Mouse (Mus musculus) gastrocnemius, postnatal 36 days (tissue): Measurements from ENCODE around the gene Agbl1. TPM values are rescaled to one million over a fixed set of nuclear protein-coding genes. Genes with fewer than 3 reads are reported as not detected.
"Not testable (repeated sequence)": the region's sequence is repeated elsewhere in the genome, so short reads cannot be mapped to it uniquely, and the experiment has no call there.

Experiments
- DNase-seq, 2 experiments: peaks; one replicate each; pipeline ENCODE4 v3.0.0; 2022
- intact Hi-C: fragments of 180-260 bp; cut with DNase I; formaldehyde crosslinking; loops from one replicate; pipeline ENCODE4 v1.15.1; 2025
- long read RNA-seq, 2 experiments: library from polyadenylated mRNA; stranded (forward); transcript quantifications; one replicate each; pipeline ENCODE4 v2.0.0; 2021
- total RNA-seq, 2 experiments: library from RNA; stranded (reverse); gene quantifications; 2 replicates each; pipeline ENCODE4 v1.2.3; 2021

Gene Agbl1
- 10 to 100 TPM; 11.4 to 20.0 TPM for total RNA-seq
- long read RNA-seq, experiment 1: 0 reads
- long read RNA-seq, experiment 2: 0 reads

- intact Hi-C loops: no loop called here
- peak; percentile 35 to 59 for DNase-seq
Observed at GRCm38 (mm10) chr7:76229311-76229937, at the start of gene Agbl1. Gene Agbl1 (plus strand): TSS chr7:76229887.

GRCm38 (mm10) chr7:76185005-76185658 is 44.6 kb upstream of the Agbl1 start:
- DNase-seq: no peak
- intact Hi-C loops: no loop called here

- DNase-seq: no peak
- intact Hi-C loops: no loop called here
Observed at GRCm38 (mm10) chr7:76185681-76186121, 44.0 kb upstream of the Agbl1 start.

- peak in 1 of 2 experiments; percentile 19 for DNase-seq
- intact Hi-C loops: no loop called here
Observed at GRCm38 (mm10) chr7:76218546-76218945, 11.1 kb upstream of the Agbl1 start.

- intact Hi-C loops: loop anchor here (5.0 kb wide), 1 partner anchor 122 kb away; no protein-coding TSS in a partner anchor
- no peak for DNase-seq
Observed at GRCm38 (mm10) chr7:76219797-76220469, 9.8 kb upstream of the Agbl1 start.

- peak; percentile 28 to 33 for DNase-seq
- intact Hi-C loops: loop anchor here (5.0 kb wide), 1 partner anchor 120 kb away; no protein-coding TSS in a partner anchor
Observed at GRCm38 (mm10) chr7:76222691-76223090, 7.0 kb upstream of the Agbl1 start.

- intact Hi-C loops: no loop called here
- no peak for DNase-seq
Observed at GRCm38 (mm10) chr7:76228881-76229280, 806 bp upstream of the Agbl1 start.

GRCm38 (mm10) chr7:76234321-76234720 is 4.6 kb downstream of the Agbl1 start:
- no peak for DNase-seq
- intact Hi-C loops: loop anchor here (5.0 kb wide), 1 partner anchor 103 kb away; no protein-coding TSS in a partner anchor

GRCm38 (mm10) chr7:76237497-76237896 is 7.8 kb downstream of the Agbl1 start:
- intact Hi-C loops: no loop called here
- no peak for DNase-seq

- DNase-seq, intact Hi-C loops: not testable (repeated sequence)
Observed at GRCm38 (mm10) chr7:76244839-76245238, 15.2 kb downstream of the Agbl1 start.

GRCm38 (mm10) chr7:76275061-76275460 is 45.4 kb downstream of the Agbl1 start:
- intact Hi-C loops: no loop called here
- DNase-seq: no peak

- DNase-seq: no peak
- intact Hi-C loops: loop anchor here (5.0 kb wide), 1 partner anchor 69 kb away; no protein-coding TSS in a partner anchor
Observed at GRCm38 (mm10) chr7:76282831-76283230, 53.1 kb downstream of the Agbl1 start.

GRCm38 (mm10) chr7:76287531-76287930 is 57.8 kb downstream of the Agbl1 start:
- intact Hi-C loops: no loop called here

GRCm38 (mm10) chr7:76321866-76322553 is 92.3 kb downstream of the Agbl1 start:
- intact Hi-C loops: no loop called here
- DNase-seq: no peak

More at GRCm38 (mm10) chr7:76287531-76287930, 57.8 kb downstream of the Agbl1 start:
- DNase-seq: no peak

- intact Hi-C loops: no loop called here
- DNase-seq: no peak
Observed at GRCm38 (mm10) chr7:76326091-76326490, 96.4 kb downstream of the Agbl1 start.

GRCm38 (mm10) chr7:76339308-76339707 is 109.6 kb downstream of the Agbl1 start:
- DNase-seq: peak; percentile 7 to 13
- intact Hi-C loops: loop anchor here (5.0 kb wide), 1 partner anchor 107 kb away; no protein-coding TSS in a partner anchor

GRCm38 (mm10) chr7:76341601-76342000 is 111.9 kb downstream of the Agbl1 start:
- intact Hi-C loops: loop anchor here (5.0 kb wide), 1 partner anchor 119 kb away; no protein-coding TSS in a partner anchor
- DNase-seq: peak in 1 of 2 experiments; percentile 5

- DNase-seq: no peak
Observed at GRCm38 (mm10) chr7:76353469-76353868, 123.8 kb downstream of the Agbl1 start.

GRCm38 (mm10) chr7:76354510-76354909 is 124.8 kb downstream of the Agbl1 start:
- intact Hi-C loops: loop anchor here (5.0 kb wide), 1 partner anchor 72 kb away; no protein-coding TSS in a partner anchor
- no peak for DNase-seq

More at GRCm38 (mm10) chr7:76353469-76353868, 123.8 kb downstream of the Agbl1 start:
- intact Hi-C loops: loop anchor here (5.0 kb wide), 1 partner anchor 71 kb away; no protein-coding TSS in a partner anchor

GRCm38 (mm10) chr7:76371269-76371668 is 141.6 kb downstream of the Agbl1 start:
- intact Hi-C loops: no loop called here
- no peak for DNase-seq
